Mouse (Mus musculus): ENCODE data around the gene Ncoa7.

Gene Ncoa7

GRCm38 (mm10) chr10:30585691-30586090 is 217.4 kb downstream of the Ncoa7 start:
- no peak for DNase-seq (ENCODE audit: low spot score in 2 of 2)

Measured in frontal cortex, postnatal 14 days (tissue).